Mouse (Mus musculus) limb, embryonic 13.5 days (tissue): Measurements from ENCODE around the gene Pkp4. TPM values are rescaled to one million over a fixed set of nuclear protein-coding genes. Genes with fewer than 3 reads are reported as not detected.
"Not testable (repeated sequence)": the region's sequence is repeated elsewhere in the genome, so short reads cannot be mapped to it uniquely, and the experiment has no call there.

Source experiments
- ATAC-seq: fragments of 200-750 bp; cut with Nextera tagmentation; 2 replicates; pipeline ENCODE4 v1.8.0; 2017; ENCODE audit warnings: low read depth, moderate number of reproducible peaks, moderate TSS enrichment; ENCODE audit not compliant: low FRiP score
- H3K27ac ChIP-seq: fragments of 300-500 bp; sonication (generic); 2 replicates; pipeline ENCODE4 v1.5.1; 2015; ENCODE audit warnings: inconsistent platforms, mild to moderate bottlenecking, moderate library complexity
- H3K27me3 ChIP-seq: fragments of 300-500 bp; sonication (generic); 2 replicates; pipeline ENCODE4 v1.6.1; 2015; ENCODE audit warnings: mild to moderate bottlenecking, inconsistent platforms
- H3K36me3 ChIP-seq: fragments of 300-500 bp; sonication (generic); 2 replicates; pipeline ENCODE4 v1.6.1; 2015; ENCODE audit warnings: inconsistent platforms, mild to moderate bottlenecking, moderate library complexity
- H3K4me1 ChIP-seq: fragments of 300-500 bp; sonication (generic); 2 replicates; pipeline ENCODE4 v1.6.1; 2015; ENCODE audit warnings: inconsistent platforms
- H3K4me2 ChIP-seq: fragments of 300-500 bp; sonication (generic); replicated peaks from 2 replicates; pipeline ENCODE4 v1.6.1; 2015; ENCODE audit warnings: inconsistent platforms, mild to moderate bottlenecking, moderate library complexity
- H3K4me3 ChIP-seq: fragments of 300-500 bp; sonication (generic); 2 replicates; pipeline ENCODE4 v1.5.1; 2015; ENCODE audit warnings: moderate library complexity, mild to moderate bottlenecking, inconsistent platforms
- H3K9ac ChIP-seq: fragments of 300-500 bp; sonication (generic); 2 replicates; pipeline ENCODE4 v1.6.1; 2015; ENCODE audit warnings: mild to moderate bottlenecking, inconsistent platforms
- H3K9me3 ChIP-seq: fragments of 300-500 bp; sonication (generic); 2 replicates; pipeline ENCODE4 v1.6.1; 2016; ENCODE audit warnings: inconsistent platforms
- WGBS: fragments of 180-500 bp; shearing (Covaris S2); methylation state at CpG from one replicate; pipeline ENCODE4 v1.1.7; 2015; 5-methylcytosine and 5-hydroxymethylcytosine counted together
- polyA plus RNA-seq: library from polyadenylated mRNA; unstranded; fragments of >200 nt; fragmentation: Nextera tagmentation; extraction: Ambion mirVana; gene quantifications from 2 replicates; pipeline ENCODE4 v1.2.1, GENCODE M21; 2015

The Pkp4 gene
- polyA plus RNA-seq, 1 experiment from 2014 or later = 23.2 TPM

DNA sequence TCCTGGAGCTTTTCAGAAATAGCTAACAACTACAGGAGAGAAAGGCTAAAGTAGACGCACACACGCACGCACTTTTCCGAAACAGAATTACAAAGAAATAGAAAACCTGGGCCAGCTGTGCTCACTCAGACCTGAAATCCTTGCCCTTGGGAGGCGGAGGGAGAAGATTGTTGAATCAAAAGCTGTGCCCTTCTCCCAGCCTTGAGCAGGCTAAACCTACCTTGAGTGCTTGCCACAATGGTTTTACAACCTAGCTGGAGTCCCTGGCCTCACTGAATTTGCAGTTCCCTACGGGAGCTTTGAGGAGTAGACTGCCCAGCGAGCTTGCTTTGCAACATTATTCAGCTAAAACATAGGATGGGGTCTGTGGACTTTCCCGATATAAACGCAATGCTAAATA lies 217.4 kb downstream of the Pkp4 start:
- WGBS = 82% methylated on average over 9 of the region's 9 CpGs
- no peak for ATAC-seq
- Histone ChIP-seq H3K4me3 (no peak overlapping the region), H3K36me3 (no peaks in the 10 kb centered on the region), H3K9me3 (no peaks in the 10 kb centered on the region), H3K4me2 (no peak overlapping the region), H3K27me3 (no peaks in the 10 kb centered on the region), H3K27ac (no peak overlapping the region), H3K9ac (no peak overlapping the region), H3K4me1 (no peaks in the 10 kb centered on the region)

- H3K4me3 ChIP-seq, H3K9me3 ChIP-seq, H3K4me1 ChIP-seq, H3K4me2 ChIP-seq, H3K27me3 ChIP-seq, ATAC-seq, H3K9ac ChIP-seq, H3K36me3 ChIP-seq, H3K27ac ChIP-seq: not testable (repeated sequence)
- 97% methylated on average over 17 of the region's 17 CpGs for WGBS
Measured at GRCm38 (mm10) chr2:59378861-59379260, 218.2 kb downstream of the Pkp4 start.

GRCm38 (mm10) chr2:59383231-59383630 lies 222.6 kb downstream of the Pkp4 start:
- no peak overlapping the region for H3K4me3 ChIP-seq
- ATAC-seq = peak; percentile 19; the same call in 1 of the 2 replicates
- WGBS = 95% methylated on average over 17 of the region's 17 CpGs
- 0 out of 2 replicates have a peak, but pooled peaks cover 7% of the 10 kb centered on the region for H3K4me1 ChIP-seq
- no peak overlapping the region for H3K9ac ChIP-seq
- no peaks in the 10 kb centered on the region for H3K36me3 ChIP-seq
- H3K4me2 ChIP-seq = no peak overlapping the region
- H3K9me3 ChIP-seq = no peaks in the 10 kb centered on the region
- H3K27ac ChIP-seq = no peak overlapping the region
- H3K27me3 ChIP-seq = no peaks in the 10 kb centered on the region

- no peak overlapping the region for H3K4me2 ChIP-seq
- H3K36me3 ChIP-seq = no peaks in the 10 kb centered on the region
- H3K27me3 ChIP-seq = no peaks in the 10 kb centered on the region
- WGBS = 85% methylated on average over 10 of the region's 10 CpGs
- H3K27ac ChIP-seq = no peak overlapping the region
- 0 out of 2 replicates have a peak, but pooled peaks cover 7% of the 10 kb centered on the region for H3K4me1 ChIP-seq
- ATAC-seq = no peak
- no peak overlapping the region for H3K4me3 ChIP-seq
- H3K9me3 ChIP-seq = no peaks in the 10 kb centered on the region
- H3K9ac ChIP-seq = no peak overlapping the region
Measured at GRCm38 (mm10) chr2:59383852-59384776, 223.5 kb downstream of the Pkp4 start.

- Histone ChIP-seq H3K4me2 (no peak overlapping the region), H3K27me3 (no peaks in the 10 kb centered on the region)
- 44% methylated on average over 4 of the region's 4 CpGs for WGBS
Measured at GRCm38 (mm10) chr2:59385211-59385935, 224.7 kb downstream of the Pkp4 start.

GRCm38 (mm10) chr2:59389971-59390370 lies 229.3 kb downstream of the Pkp4 start:
- no peak overlapping the region for H3K4me2 ChIP-seq
- H3K9me3 ChIP-seq = no peaks in the 10 kb centered on the region; the same call in 1 of the 2 replicates
- no peak overlapping the region for H3K27ac ChIP-seq
- WGBS = 89% methylated on average over 5 of the region's 5 CpGs
- no peak for ATAC-seq
- H3K4me3 ChIP-seq = no peak overlapping the region
- no peaks in the 10 kb centered on the region for H3K27me3 ChIP-seq
- H3K9ac ChIP-seq = no peak overlapping the region
- H3K4me1 ChIP-seq = 0 out of 2 replicates have a peak, but pooled peaks cover 3% of the 10 kb centered on the region
- no peaks in the 10 kb centered on the region for H3K36me3 ChIP-seq

More at GRCm38 (mm10) chr2:59385211-59385935, 224.7 kb downstream of the Pkp4 start:
- Histone ChIP-seq H3K9me3 (no peaks in the 10 kb centered on the region), H3K4me3 (no peak overlapping the region), H3K36me3 (no peaks in the 10 kb centered on the region), H3K27ac (no peak overlapping the region), H3K4me1 (0 out of 2 replicates have a peak, but pooled peaks cover 7% of the 10 kb centered on the region), H3K9ac (no peak overlapping the region)
- no peak for ATAC-seq

DNA sequence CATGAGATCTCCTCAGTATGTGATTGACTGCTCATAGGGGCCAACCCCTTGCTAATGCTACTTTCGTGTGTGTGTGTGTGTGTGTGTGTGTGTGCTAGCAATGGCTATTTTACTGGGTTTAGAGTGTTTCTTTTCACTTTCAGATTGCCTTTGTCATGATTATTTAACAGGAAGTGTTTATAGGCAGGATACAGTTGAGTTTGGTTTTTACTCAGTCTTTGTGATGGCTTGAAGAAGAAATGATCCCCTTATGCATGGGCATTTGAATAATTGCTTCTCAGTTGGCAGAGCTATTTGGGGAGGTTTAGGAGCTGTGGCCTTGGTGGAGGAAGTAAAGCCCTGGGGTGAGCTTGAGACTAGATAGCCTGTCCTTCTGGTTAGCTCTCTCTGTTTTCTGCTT lies 232.5 kb downstream of the Pkp4 start:
- H3K4me2 ChIP-seq = no peak overlapping the region
- peaks cover 4% of the 10 kb centered on the region; the same call in 1 of the 2 replicates for H3K9me3 ChIP-seq
- H3K4me3 ChIP-seq = no peak overlapping the region
- 67% methylated on average over 1 of the region's 1 CpGs for WGBS
- H3K27ac ChIP-seq = no peak overlapping the region
- H3K4me1 ChIP-seq = no peaks in the 10 kb centered on the region
- no peaks in the 10 kb centered on the region for H3K27me3 ChIP-seq
- ATAC-seq = no peak
- no peak overlapping the region for H3K9ac ChIP-seq
- H3K36me3 ChIP-seq = no peaks in the 10 kb centered on the region

- WGBS = 95% methylated on average over 4 of the region's 4 CpGs
- H3K4me1 ChIP-seq = no peaks in the 10 kb centered on the region
- no peak overlapping the region for H3K4me2 ChIP-seq
- ATAC-seq = no peak
- H3K27ac ChIP-seq = no peak overlapping the region
- no peak overlapping the region for H3K4me3 ChIP-seq
- H3K9ac ChIP-seq = no peak overlapping the region
- H3K9me3 ChIP-seq = peaks cover 4% of the 10 kb centered on the region; the same call in 1 of the 2 replicates
- H3K27me3 ChIP-seq = no peaks in the 10 kb centered on the region
- H3K36me3 ChIP-seq = no peaks in the 10 kb centered on the region
Measured at GRCm38 (mm10) chr2:59394651-59395050, 234.0 kb downstream of the Pkp4 start.

DNA sequence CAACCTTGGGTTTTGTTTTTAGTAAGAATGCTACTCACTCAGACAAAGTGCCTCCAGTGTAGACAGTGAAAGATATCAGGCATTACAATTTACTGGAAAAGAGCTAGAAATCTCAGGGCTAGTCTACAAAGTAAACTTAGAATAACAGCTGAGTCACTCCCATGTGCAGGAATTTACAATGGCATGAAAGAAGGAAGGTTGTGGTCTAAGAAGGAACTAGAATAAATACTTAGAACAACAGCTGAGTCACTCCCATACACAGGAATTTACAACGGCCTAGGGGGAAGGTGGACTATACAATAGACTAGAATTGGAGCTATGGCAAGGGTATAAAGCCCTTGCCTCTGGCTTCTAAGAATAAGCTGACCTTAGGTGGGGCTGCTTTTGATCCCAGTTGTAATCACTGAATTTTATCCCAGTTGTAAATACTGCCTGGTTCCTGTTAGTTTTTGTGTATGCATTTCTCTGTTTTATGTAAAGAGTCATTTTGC lies 234.6 kb downstream of the Pkp4 start:
- H3K9me3 ChIP-seq, H3K9ac ChIP-seq, H3K27me3 ChIP-seq, H3K4me2 ChIP-seq, H3K4me3 ChIP-seq, H3K4me1 ChIP-seq, H3K36me3 ChIP-seq, H3K27ac ChIP-seq, ATAC-seq: not testable (repeated sequence)
- 90% methylated on average over 1 of the region's 1 CpGs for WGBS

- H3K27ac ChIP-seq = no peak overlapping the region
- no peaks in the 10 kb centered on the region for H3K36me3 ChIP-seq
- peaks cover 4% of the 10 kb centered on the region for H3K4me1 ChIP-seq
- ATAC-seq = no peak
- 80% methylated on average over 1 of the region's 1 CpGs for WGBS
- H3K4me2 ChIP-seq = no peak overlapping the region
- no peaks in the 10 kb centered on the region for H3K27me3 ChIP-seq
- no peak overlapping the region for H3K4me3 ChIP-seq
- peaks cover 4% of the 10 kb centered on the region; the same call in 1 of the 2 replicates for H3K9me3 ChIP-seq
- H3K9ac ChIP-seq = no peak overlapping the region
Measured at GRCm38 (mm10) chr2:59396555-59396954, 235.9 kb downstream of the Pkp4 start.

GRCm38 (mm10) chr2:59397531-59397930 lies 236.9 kb downstream of the Pkp4 start:
- Histone ChIP-seq H3K27me3 (no peaks in the 10 kb centered on the region), H3K9ac (no peak overlapping the region), H3K4me2 (no peak overlapping the region), H3K4me1 (peaks cover 14% of the 10 kb centered on the region), H3K4me3 (no peak overlapping the region), H3K9me3 (peaks cover 4% of the 10 kb centered on the region; the same call in 1 of the 2 replicates), H3K36me3 (no peaks in the 10 kb centered on the region), H3K27ac (no peak overlapping the region)
- ATAC-seq = no peak

DNA sequence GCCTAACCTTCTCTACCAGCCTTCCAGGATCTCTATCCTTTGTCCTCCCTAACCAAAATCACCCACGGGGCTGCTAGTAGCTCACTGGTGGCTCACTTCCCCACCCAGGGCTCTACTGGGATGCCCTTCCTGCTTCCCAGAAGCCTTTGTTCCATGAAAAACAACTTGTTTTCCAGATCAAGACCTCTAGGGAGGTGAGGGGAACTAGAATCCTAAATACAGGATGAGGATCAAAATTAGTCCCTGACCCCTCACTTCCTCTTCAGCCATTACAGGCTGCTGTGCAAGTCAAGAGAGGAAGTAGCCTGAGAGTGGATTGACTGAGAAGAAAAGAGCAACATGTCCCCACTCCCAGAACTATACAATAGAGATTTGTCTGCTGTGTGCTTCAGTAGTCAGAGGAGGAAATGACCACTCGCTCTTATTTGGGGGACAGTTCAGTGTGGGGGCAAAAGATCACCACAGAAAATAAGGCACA lies 240.3 kb downstream of the Pkp4 start:
- H3K9ac ChIP-seq = no peak overlapping the region
- H3K4me2 ChIP-seq = no peak overlapping the region
- WGBS = 66% methylated on average over 2 of the region's 2 CpGs
- H3K4me1 ChIP-seq = peaks cover 15% of the 10 kb centered on the region
- H3K4me3 ChIP-seq = no peak overlapping the region
- H3K9me3 ChIP-seq = no peaks in the 10 kb centered on the region
- H3K36me3 ChIP-seq = no peaks in the 10 kb centered on the region
- H3K27ac ChIP-seq = no peak overlapping the region
- ATAC-seq = no peak
- no peaks in the 10 kb centered on the region for H3K27me3 ChIP-seq
